Mouse (Mus musculus): Measurements from ENCODE around the gene Mcub. TPM values are rescaled to one million over a fixed set of nuclear protein-coding genes. Genes with fewer than 3 reads are reported as not detected.

Mcub gene
- polyA plus RNA-seq (2016; fragmentation: Nextera tagmentation; extraction: Ambion mirVana): 2.4 and 3.3 TPM in 2 replicates

GRCm38 (mm10) chr3:129969432-129970395 lies at the start of gene Mcub:
Gene Mcub, minus strand, starts transcription at chr3:129970206.
- Histone ChIP-seq H3K36me3 (no peaks in the 10 kb centered on the region), H3K9me3 (replicated peaks) (no peaks in the 10 kb centered on the region), H3K27ac (no peak within 1 kb of the TSS), H3K4me1 (peaks cover 22% of the 10 kb centered on the region), H3K27me3 (peaks cover 26% of the 10 kb centered on the region), H3K4me2 (replicated peaks) (peak within 1 kb of the TSS; percentile 100), H3K4me3 (peak within 1 kb of the TSS; percentile 59), H3K9ac (peak within 1 kb of the TSS; percentile 62)
- peak; percentile 74 for ATAC-seq (ENCODE audit: low FRiP score)
- under 1% methylated on average over 63 of the region's 63 CpGs for WGBS

GRCm38 (mm10) chr3:130012943-130013342 lies 42.9 kb upstream of the Mcub start:
- Histone ChIP-seq H3K4me2 (replicated peaks) (no peak overlapping the region), H3K27me3 (no peaks in the 10 kb centered on the region), H3K27ac (no peak overlapping the region), H3K9me3 (replicated peaks) (no peaks in the 10 kb centered on the region), H3K36me3 (peaks cover 24% of the 10 kb centered on the region), H3K9ac (no peak overlapping the region), H3K4me1 (no peaks in the 10 kb centered on the region), H3K4me3 (no peak overlapping the region)
- no peak for ATAC-seq (ENCODE audit: low FRiP score)
- WGBS: 81% methylated on average over 2 of the region's 2 CpGs

- ATAC-seq (ENCODE audit: low FRiP score): no peak
- H3K36me3 ChIP-seq: peaks cover 36% of the 10 kb centered on the region
- H3K4me1 ChIP-seq: no peaks in the 10 kb centered on the region
- 89% methylated on average over 1 of the region's 1 CpGs for WGBS
- no peak overlapping the region for H3K9ac ChIP-seq
- no peak overlapping the region for H3K4me3 ChIP-seq
- H3K27ac ChIP-seq: no peak overlapping the region
- H3K9me3 ChIP-seq (replicated peaks): no peaks in the 10 kb centered on the region
- H3K4me2 ChIP-seq (replicated peaks): no peak overlapping the region
- H3K27me3 ChIP-seq: no peaks in the 10 kb centered on the region
Measured at GRCm38 (mm10) chr3:130011236-130011635, 41.2 kb upstream of the Mcub start.

GRCm38 (mm10) chr3:130006141-130006540 lies 36.1 kb upstream of the Mcub start:
- no peak for ATAC-seq (ENCODE audit: low FRiP score)
- WGBS: 93% methylated on average over 7 of the region's 7 CpGs
- no peaks in the 10 kb centered on the region for H3K9me3 ChIP-seq (replicated peaks)

GRCm38 (mm10) chr3:130000926-130001325 lies 30.9 kb upstream of the Mcub start:
- WGBS: 96% methylated on average over 11 of the region's 11 CpGs
- Histone ChIP-seq H3K9me3 (replicated peaks) (no peaks in the 10 kb centered on the region), H3K36me3 (peaks cover 89% of the 10 kb centered on the region), H3K27me3 (no peaks in the 10 kb centered on the region), H3K27ac (no peak overlapping the region), H3K9ac (no peak overlapping the region), H3K4me1 (no peaks in the 10 kb centered on the region), H3K4me2 (replicated peaks) (no peak overlapping the region), H3K4me3 (no peak overlapping the region)
- no peak for ATAC-seq (ENCODE audit: low FRiP score)

More at GRCm38 (mm10) chr3:130006141-130006540, 36.1 kb upstream of the Mcub start:
- no peak overlapping the region for H3K27ac ChIP-seq
- no peak overlapping the region for H3K9ac ChIP-seq
- no peak overlapping the region for H3K4me2 ChIP-seq (replicated peaks)
- H3K27me3 ChIP-seq: no peaks in the 10 kb centered on the region
- peaks cover 70% of the 10 kb centered on the region for H3K36me3 ChIP-seq
- no peak overlapping the region for H3K4me3 ChIP-seq
- no peaks in the 10 kb centered on the region for H3K4me1 ChIP-seq

GRCm38 (mm10) chr3:129998526-129998925 lies 28.5 kb upstream of the Mcub start:
- Histone ChIP-seq H3K27me3 (no peaks in the 10 kb centered on the region), H3K36me3 (peaks cover 90% of the 10 kb centered on the region), H3K4me2 (replicated peaks) (no peak overlapping the region), H3K4me1 (no peaks in the 10 kb centered on the region), H3K9me3 (replicated peaks) (no peaks in the 10 kb centered on the region), H3K27ac (no peak overlapping the region), H3K4me3 (no peak overlapping the region), H3K9ac (no peak overlapping the region)
- ATAC-seq (ENCODE audit: low FRiP score): no peak
- WGBS: 92% methylated on average over 6 of the region's 6 CpGs

GRCm38 (mm10) chr3:129998001-129998400 lies 28.0 kb upstream of the Mcub start:
- Histone ChIP-seq H3K4me2 (replicated peaks) (no peak overlapping the region), H3K9me3 (replicated peaks) (no peaks in the 10 kb centered on the region), H3K4me1 (no peaks in the 10 kb centered on the region), H3K36me3 (peaks cover 92% of the 10 kb centered on the region), H3K27me3 (no peaks in the 10 kb centered on the region), H3K4me3 (no peak overlapping the region), H3K27ac (no peak overlapping the region), H3K9ac (no peak overlapping the region)
- no peak for ATAC-seq (ENCODE audit: low FRiP score)
- WGBS: 92% methylated on average over 7 of the region's 7 CpGs

GRCm38 (mm10) chr3:129997324-129997723 lies 27.3 kb upstream of the Mcub start:
- peaks cover 92% of the 10 kb centered on the region for H3K36me3 ChIP-seq
- no peaks in the 10 kb centered on the region for H3K27me3 ChIP-seq
- no peak overlapping the region for H3K4me3 ChIP-seq
- WGBS: 82% methylated on average over 3 of the region's 3 CpGs
- H3K9ac ChIP-seq: no peak overlapping the region
- H3K4me1 ChIP-seq: no peaks in the 10 kb centered on the region
- no peak overlapping the region for H3K4me2 ChIP-seq (replicated peaks)
- H3K27ac ChIP-seq: no peak overlapping the region
- no peak for ATAC-seq (ENCODE audit: low FRiP score)
- no peaks in the 10 kb centered on the region for H3K9me3 ChIP-seq (replicated peaks)

- WGBS: 93% methylated on average over 13 of the region's 13 CpGs
- Histone ChIP-seq H3K9ac (no peak overlapping the region), H3K4me1 (no peaks in the 10 kb centered on the region), H3K27me3 (no peaks in the 10 kb centered on the region), H3K4me3 (no peak overlapping the region), H3K9me3 (replicated peaks) (no peaks in the 10 kb centered on the region), H3K36me3 (peaks cover 90% of the 10 kb centered on the region), H3K27ac (no peak overlapping the region), H3K4me2 (replicated peaks) (no peak overlapping the region)
- ATAC-seq (ENCODE audit: low FRiP score): no peak
Measured at GRCm38 (mm10) chr3:129987297-129987696, 17.3 kb upstream of the Mcub start.

GRCm38 (mm10) chr3:129985335-129985734 lies 15.3 kb upstream of the Mcub start:
- H3K27ac ChIP-seq: no peak overlapping the region
- no peaks in the 10 kb centered on the region for H3K4me1 ChIP-seq
- no peak overlapping the region for H3K4me3 ChIP-seq
- H3K36me3 ChIP-seq: peaks cover 81% of the 10 kb centered on the region
- WGBS: 86% methylated on average over 4 of the region's 4 CpGs
- no peak for ATAC-seq (ENCODE audit: low FRiP score)
- H3K9ac ChIP-seq: no peak overlapping the region
- no peaks in the 10 kb centered on the region for H3K9me3 ChIP-seq (replicated peaks)
- H3K4me2 ChIP-seq (replicated peaks): no peak overlapping the region
- no peaks in the 10 kb centered on the region for H3K27me3 ChIP-seq

- WGBS: 95% methylated on average over 5 of the region's 5 CpGs
- H3K9me3 ChIP-seq (replicated peaks): no peaks in the 10 kb centered on the region
- no peak overlapping the region for H3K4me3 ChIP-seq
- H3K36me3 ChIP-seq: peaks cover 75% of the 10 kb centered on the region
- no peak overlapping the region for H3K27ac ChIP-seq
- no peak overlapping the region for H3K9ac ChIP-seq
- H3K4me2 ChIP-seq (replicated peaks): no peak overlapping the region
- no peaks in the 10 kb centered on the region for H3K4me1 ChIP-seq
- no peaks in the 10 kb centered on the region for H3K27me3 ChIP-seq
- no peak for ATAC-seq (ENCODE audit: low FRiP score)
Measured at GRCm38 (mm10) chr3:129984797-129985196, 14.8 kb upstream of the Mcub start.

- peaks cover 50% of the 10 kb centered on the region for H3K36me3 ChIP-seq
- no peaks in the 10 kb centered on the region for H3K4me1 ChIP-seq
- H3K27me3 ChIP-seq: no peaks in the 10 kb centered on the region
- no peak overlapping the region for H3K9ac ChIP-seq
- no peak overlapping the region for H3K27ac ChIP-seq
- H3K4me2 ChIP-seq (replicated peaks): no peak overlapping the region
- H3K4me3 ChIP-seq: no peak overlapping the region
- H3K9me3 ChIP-seq (replicated peaks): no peaks in the 10 kb centered on the region
- ATAC-seq (ENCODE audit: low FRiP score): no peak
- WGBS: 65% methylated on average over 5 of the region's 5 CpGs
Measured at GRCm38 (mm10) chr3:129982271-129982670, 12.3 kb upstream of the Mcub start.

- no peaks in the 10 kb centered on the region for H3K27me3 ChIP-seq
- H3K9ac ChIP-seq: no peak overlapping the region
- no peak for ATAC-seq (ENCODE audit: low FRiP score)
- H3K36me3 ChIP-seq: peaks cover 45% of the 10 kb centered on the region
- H3K4me3 ChIP-seq: no peak overlapping the region
- no peak overlapping the region for H3K27ac ChIP-seq
- 91% methylated on average over 11 of the region's 11 CpGs for WGBS
- no peak overlapping the region for H3K4me2 ChIP-seq (replicated peaks)
- no peaks in the 10 kb centered on the region for H3K9me3 ChIP-seq (replicated peaks)
- no peaks in the 10 kb centered on the region for H3K4me1 ChIP-seq
Measured at GRCm38 (mm10) chr3:129981756-129982155, 11.8 kb upstream of the Mcub start.

Data from hindbrain, embryonic 12.5 days (tissue).